Mouse (Mus musculus) embryonic facial prominence, embryonic 12.5 days (tissue): ENCODE data around the gene Znhit6. TPM values are rescaled to one million over a fixed set of nuclear protein-coding genes. Genes with fewer than 3 reads are reported as not detected.

Experiments used
- ATAC-seq: fragments of 200-750 bp; cut with Nextera tagmentation; 2 replicates; pipeline ENCODE4 v1.8.0; 2017; ENCODE audit not compliant: insufficient number of reproducible peaks, insufficient read depth, low FRiP score, low TSS enrichment
- H3K27ac ChIP-seq: fragments of 300-500 bp; sonication (generic); 2 replicates; pipeline ENCODE4 v1.5.1; 2016; ENCODE audit warnings: mild to moderate bottlenecking
- H3K27me3 ChIP-seq: fragments of 300-500 bp; sonication (generic); 2 replicates; pipeline ENCODE4 v1.6.1; 2016; ENCODE audit warnings: mild to moderate bottlenecking, moderate library complexity
- H3K36me3 ChIP-seq: fragments of 300-500 bp; sonication (generic); 2 replicates; pipeline ENCODE4 v1.6.1; 2016; ENCODE audit warnings: mild to moderate bottlenecking
- H3K4me1 ChIP-seq: fragments of 300-500 bp; sonication (generic); 2 replicates; pipeline ENCODE4 v1.6.1; 2016
- H3K4me2 ChIP-seq: fragments of 300-500 bp; sonication (generic); replicated peaks from 2 replicates; pipeline ENCODE4 v1.6.1; 2016; ENCODE audit warnings: mild to moderate bottlenecking, moderate library complexity
- H3K4me3 ChIP-seq: fragments of 300-500 bp; sonication (generic); 2 replicates; pipeline ENCODE4 v1.5.1; 2016; ENCODE audit warnings: mild to moderate bottlenecking
- H3K9ac ChIP-seq: fragments of 300-500 bp; sonication (generic); 2 replicates; pipeline ENCODE4 v1.6.1; 2016; ENCODE audit warnings: mild to moderate bottlenecking, moderate library complexity
- H3K9me3 ChIP-seq: fragments of 300-500 bp; sonication (generic); 2 replicates; pipeline ENCODE4 v1.6.1; 2016; ENCODE audit warnings: mild to moderate bottlenecking, moderate library complexity
- WGBS: fragments of 180-500 bp; shearing (Covaris S2); methylation state at CpG from one replicate; pipeline ENCODE4 v1.1.7; 2016; 5-methylcytosine and 5-hydroxymethylcytosine counted together
- polyA plus RNA-seq: library from polyadenylated mRNA; unstranded; fragments of >200 nt; fragmentation: Nextera tagmentation; extraction: Ambion mirVana; gene quantifications from 2 replicates; pipeline ENCODE4 v1.2.1, GENCODE M21; 2016

Znhit6 gene
- polyA plus RNA-seq, 1 experiment from 2014 or later, result 53.1 TPM

- Histone ChIP-seq H3K4me1 (peaks cover 31% of the 10 kb centered on the region), H3K27me3 (no peaks in the 10 kb centered on the region), H3K36me3 (no peaks in the 10 kb centered on the region), H3K27ac (no peak overlapping the region), H3K4me2 (peak overlapping the region; percentile 64), H3K4me3 (no peak overlapping the region), H3K9me3 (no peaks in the 10 kb centered on the region), H3K9ac (no peak overlapping the region)
- no peak for ATAC-seq
- WGBS, result 51% methylated on average over 9 of the region's 9 CpGs
These were observed 78.0 kb downstream of the Znhit6 start for GRCm38 (mm10) chr3:145654028-145654427.

Other genes with a start within 250 kb of the Znhit6 start
- gene Ccn1, start 73.8 kb downstream of the Znhit6 start, polyA plus RNA-seq, result 56.8 and 63.7 TPM in 2 replicates
- gene Ddah1, start 182.5 kb downstream of the Znhit6 start, polyA plus RNA-seq, result 38.8 and 41.3 TPM in 2 replicates